Mouse (Mus musculus): ENCODE data around the gene Mrtfb. TPM values are rescaled to one million over a fixed set of nuclear protein-coding genes. Genes with fewer than 3 reads are reported as not detected.
"Not testable (repeated sequence)": the region's sequence is repeated elsewhere in the genome, so short reads cannot be mapped to it uniquely, and the experiment has no call there.

The Mrtfb gene
- polyA plus RNA-seq, 1 experiment from 2014 or later: 19.8 TPM

DNA sequence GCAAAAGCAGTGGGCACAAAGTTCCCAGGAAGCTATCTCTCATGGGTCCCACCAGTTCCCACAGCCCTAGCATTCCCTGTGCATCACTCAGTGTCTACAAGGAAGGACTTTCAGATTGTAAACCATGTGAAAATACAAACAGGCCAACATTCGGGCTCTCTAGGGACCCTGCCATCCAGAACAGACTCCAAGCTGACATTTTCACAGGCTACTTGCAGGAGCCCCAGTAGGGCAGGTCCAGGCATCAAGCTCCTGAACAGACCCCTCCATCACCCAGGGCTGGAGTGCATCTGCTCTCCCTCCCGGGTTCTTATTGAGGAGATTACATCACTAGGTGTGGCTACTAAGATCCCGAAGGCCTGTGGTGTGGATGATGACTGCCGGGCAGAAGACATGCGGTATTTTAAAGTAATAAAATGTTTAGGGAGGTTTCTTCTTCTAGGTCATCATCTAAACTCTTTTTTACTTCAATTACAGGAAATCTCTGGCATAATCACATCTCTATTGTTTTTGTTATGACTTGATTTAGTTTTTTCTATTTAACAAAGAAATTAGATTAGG lies 77.6 kb downstream of the Mrtfb start:
- DNase-seq (ENCODE audit: low spot score): no peak
- no peak for TF ChIP-seq CTCF (IDR thresholded peaks at IDR 0.05; ENCODE audit: low read depth)
- Histone ChIP-seq H3K9me3 (replicated peaks; ENCODE audit: low read length) (no peaks in the 10 kb centered on the region), H3K4me1 (replicated peaks; ENCODE audit: insufficient read depth, low read length) (no peaks in the 10 kb centered on the region), H3K4me3 (replicated peaks; ENCODE audit: low read depth, low read length) (no peak overlapping the region), H3K36me3 (ENCODE audit: insufficient read depth, low read length) (no peaks in the 10 kb centered on the region), H3K9ac (ENCODE audit: low read depth, low read length) (no peak overlapping the region), H3K4me2 (ENCODE audit: low read length) (no peak overlapping the region), H3K27me3 (ENCODE audit: insufficient read depth, low read length) (no peaks in the 10 kb centered on the region), H3K27ac (no peak overlapping the region)
- no peak for ATAC-seq (replicated peaks; ENCODE audit: low FRiP score, low read depth)
- WGBS: 70% methylated on average over 5 of the region's 5 CpGs

DNA sequence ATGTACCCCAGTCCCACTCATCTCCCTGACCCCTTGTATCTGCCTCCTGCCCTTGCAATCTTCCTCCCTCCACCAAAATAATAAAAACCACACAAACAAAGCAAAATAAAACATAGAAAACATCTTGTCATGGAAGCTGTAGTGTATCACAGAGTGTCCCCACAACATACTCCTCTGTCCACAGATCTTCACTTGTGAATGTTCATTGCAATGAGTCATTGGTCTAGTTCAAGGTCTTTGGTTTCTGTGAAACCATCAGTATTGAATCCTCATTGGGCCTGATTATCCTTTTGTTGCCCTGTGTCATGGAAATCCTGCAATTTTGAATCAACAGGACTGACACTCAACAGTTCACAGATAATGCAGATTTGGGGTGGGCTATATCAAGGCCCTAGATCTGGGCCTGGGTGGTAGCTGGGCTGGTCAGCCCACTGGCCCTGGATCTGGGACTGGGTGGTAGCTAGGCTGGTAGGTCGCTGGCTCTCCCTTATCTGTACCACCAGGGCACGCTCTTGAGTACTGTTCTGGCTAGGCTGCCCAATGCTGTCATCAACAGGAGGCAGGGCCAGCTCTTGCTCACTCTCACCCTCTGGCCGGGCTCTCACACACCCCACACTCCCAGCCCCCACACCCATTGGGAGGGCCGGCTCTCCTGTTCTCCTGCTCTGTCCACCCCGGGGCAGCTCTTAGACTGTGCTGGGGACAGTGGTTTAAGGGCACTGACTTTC lies 80.4 kb downstream of the Mrtfb start:
- 82% methylated on average over 5 of the region's 5 CpGs for WGBS

DNA sequence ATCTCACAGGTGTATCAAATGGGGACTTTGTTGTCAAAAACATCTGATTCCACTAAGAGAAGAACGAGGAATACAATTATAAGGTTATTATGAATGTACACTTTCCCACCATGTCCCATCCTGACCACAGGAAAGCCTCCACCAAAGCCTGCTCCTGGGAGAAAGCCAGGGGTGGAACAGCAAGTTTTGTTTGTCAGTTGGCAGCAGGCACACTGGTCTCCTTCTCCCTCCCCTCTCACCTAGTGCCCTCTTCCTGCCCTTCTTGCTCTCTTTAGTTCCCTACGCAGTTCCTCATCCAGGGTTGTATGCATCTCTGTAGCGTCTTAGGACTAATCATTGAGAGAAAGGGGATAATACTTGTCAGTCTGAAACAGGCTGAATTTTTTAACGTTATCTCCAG lies 81.8 kb downstream of the Mrtfb start:
- ATAC-seq (replicated peaks; ENCODE audit: low FRiP score, low read depth) (no peak), DNase-seq (ENCODE audit: low spot score) (no peak)
- Histone ChIP-seq H3K4me2 (ENCODE audit: low read length) (no peak overlapping the region), H3K4me1 (replicated peaks; ENCODE audit: insufficient read depth, low read length) (no peaks in the 10 kb centered on the region), H3K9ac (ENCODE audit: low read depth, low read length) (no peak overlapping the region), H3K27me3 (ENCODE audit: insufficient read depth, low read length) (no peaks in the 10 kb centered on the region), H3K9me3 (replicated peaks; ENCODE audit: low read length) (no peaks in the 10 kb centered on the region), H3K36me3 (ENCODE audit: insufficient read depth, low read length) (no peaks in the 10 kb centered on the region), H3K27ac (no peak overlapping the region), H3K4me3 (replicated peaks; ENCODE audit: low read depth, low read length) (no peak overlapping the region)
- WGBS: 86% methylated on average over 4 of the region's 4 CpGs
- no peak for TF ChIP-seq CTCF (IDR thresholded peaks at IDR 0.05; ENCODE audit: low read depth)

More for the DNA sequence above, 80.4 kb downstream of the Mrtfb start:
- Histone ChIP-seq H3K27me3 (ENCODE audit: insufficient read depth, low read length) (no peaks in the 10 kb centered on the region), H3K4me1 (replicated peaks; ENCODE audit: insufficient read depth, low read length) (no peaks in the 10 kb centered on the region), H3K9ac (ENCODE audit: low read depth, low read length) (no peak overlapping the region), H3K4me3 (replicated peaks; ENCODE audit: low read depth, low read length) (no peak overlapping the region), H3K4me2 (ENCODE audit: low read length) (no peak overlapping the region), H3K36me3 (ENCODE audit: insufficient read depth, low read length) (no peaks in the 10 kb centered on the region), H3K27ac (no peak overlapping the region), H3K9me3 (replicated peaks; ENCODE audit: low read length) (no peaks in the 10 kb centered on the region)
- no peak for DNase-seq (ENCODE audit: low spot score)
- TF ChIP-seq CTCF (IDR thresholded peaks at IDR 0.05; ENCODE audit: low read depth): no peak
- ATAC-seq (replicated peaks; ENCODE audit: low FRiP score, low read depth): peak; percentile 43; the same call in 1 of the 2 replicates

DNA sequence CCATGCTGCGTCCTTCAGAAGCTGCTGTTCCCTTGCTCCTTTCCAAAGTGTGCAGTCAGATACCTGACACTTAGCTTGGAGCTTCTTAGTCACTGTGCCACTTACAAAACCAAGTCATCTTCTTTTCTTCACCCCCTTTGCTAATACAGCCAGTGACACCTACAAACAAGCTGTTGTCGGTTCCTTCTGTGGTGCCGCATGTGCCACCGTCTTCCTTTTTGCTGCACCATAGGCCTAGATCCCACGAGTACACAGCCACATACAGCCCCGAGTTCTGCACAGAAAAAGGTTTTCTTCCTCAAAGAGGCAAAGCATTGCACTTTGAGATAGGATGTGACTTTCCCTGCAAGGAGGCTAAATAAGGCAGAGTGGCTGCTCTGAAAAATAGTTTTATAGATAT lies 83.2 kb downstream of the Mrtfb start:
- WGBS: 86% methylated on average over 6 of the region's 6 CpGs
- H3K27ac ChIP-seq: no peak overlapping the region
- no peak overlapping the region for H3K4me2 ChIP-seq (ENCODE audit: low read length)
- no peak for ATAC-seq (replicated peaks; ENCODE audit: low FRiP score, low read depth)
- H3K4me1 ChIP-seq (replicated peaks; ENCODE audit: insufficient read depth, low read length): no peaks in the 10 kb centered on the region
- no peak overlapping the region for H3K9ac ChIP-seq (ENCODE audit: low read depth, low read length)
- DNase-seq (ENCODE audit: low spot score): no peak
- H3K36me3 ChIP-seq (ENCODE audit: insufficient read depth, low read length): no peaks in the 10 kb centered on the region
- no peaks in the 10 kb centered on the region for H3K27me3 ChIP-seq (ENCODE audit: insufficient read depth, low read length)
- no peak for TF ChIP-seq CTCF (IDR thresholded peaks at IDR 0.05; ENCODE audit: low read depth)
- no peak overlapping the region for H3K4me3 ChIP-seq (replicated peaks; ENCODE audit: low read depth, low read length)
- no peaks in the 10 kb centered on the region for H3K9me3 ChIP-seq (replicated peaks; ENCODE audit: low read length)

DNA sequence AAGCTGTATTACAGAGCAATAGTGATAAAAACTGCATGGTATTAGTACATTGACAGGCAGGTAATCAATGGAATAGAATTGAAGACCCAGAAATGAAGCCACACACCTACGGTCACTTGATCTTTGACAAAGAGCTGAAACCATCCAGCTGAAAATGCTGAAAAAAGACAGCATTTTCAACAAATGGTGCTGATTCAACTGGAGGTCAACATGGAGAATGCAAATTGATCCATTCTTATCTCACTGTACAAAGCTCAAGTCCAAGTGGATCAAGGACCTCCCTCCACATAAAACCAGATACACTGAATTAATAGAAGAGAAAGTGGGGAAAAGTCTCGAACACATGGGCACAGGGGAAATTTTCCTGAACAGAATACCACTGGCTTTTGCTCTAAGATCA lies 89.5 kb downstream of the Mrtfb start:
- not testable (repeated sequence) for H3K9me3 ChIP-seq (replicated peaks; ENCODE audit: low read length); DNase-seq (ENCODE audit: low spot score); H3K4me1 ChIP-seq (replicated peaks; ENCODE audit: insufficient read depth, low read length); ATAC-seq (replicated peaks; ENCODE audit: low FRiP score, low read depth); H3K36me3 ChIP-seq (ENCODE audit: insufficient read depth, low read length); H3K4me2 ChIP-seq (ENCODE audit: low read length); H3K27ac ChIP-seq; H3K9ac ChIP-seq (ENCODE audit: low read depth, low read length); H3K27me3 ChIP-seq (ENCODE audit: insufficient read depth, low read length); H3K4me3 ChIP-seq (replicated peaks; ENCODE audit: low read depth, low read length)
- 92% methylated on average over 2 of the region's 2 CpGs for WGBS

DNA sequence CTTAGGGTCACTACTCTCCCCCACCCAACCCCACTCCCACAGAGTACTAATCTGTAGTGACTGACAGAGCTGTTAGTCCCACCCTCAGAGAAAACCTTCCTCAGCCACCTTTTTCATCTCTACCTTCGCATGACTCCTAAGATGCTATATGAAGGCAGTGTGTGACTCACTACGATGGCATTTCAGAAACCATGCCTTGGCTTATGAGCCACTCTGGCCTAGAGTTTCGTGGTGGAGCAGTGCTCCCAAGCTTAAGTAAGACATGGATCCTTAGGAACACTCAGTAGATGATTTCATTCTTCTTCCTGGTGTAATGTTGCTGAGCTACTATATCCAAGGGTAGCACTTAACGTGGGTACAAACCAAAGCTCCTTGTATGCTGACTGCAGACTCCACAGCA lies 94.4 kb downstream of the Mrtfb start:
- Histone ChIP-seq H3K9ac (ENCODE audit: low read depth, low read length) (no peak overlapping the region), H3K36me3 (ENCODE audit: insufficient read depth, low read length) (no peaks in the 10 kb centered on the region), H3K27me3 (ENCODE audit: insufficient read depth, low read length) (no peaks in the 10 kb centered on the region), H3K27ac (no peak overlapping the region), H3K4me1 (replicated peaks; ENCODE audit: insufficient read depth, low read length) (no peaks in the 10 kb centered on the region), H3K9me3 (replicated peaks; ENCODE audit: low read length) (no peaks in the 10 kb centered on the region), H3K4me2 (ENCODE audit: low read length) (no peak overlapping the region), H3K4me3 (replicated peaks; ENCODE audit: low read depth, low read length) (no peak overlapping the region)
- WGBS: 86% methylated on average over 4 of the region's 4 CpGs
- TF ChIP-seq CTCF (IDR thresholded peaks at IDR 0.05; ENCODE audit: low read depth): no peak
- DNase-seq (ENCODE audit: low spot score) (no peak), ATAC-seq (replicated peaks; ENCODE audit: low FRiP score, low read depth) (no peak)

DNA sequence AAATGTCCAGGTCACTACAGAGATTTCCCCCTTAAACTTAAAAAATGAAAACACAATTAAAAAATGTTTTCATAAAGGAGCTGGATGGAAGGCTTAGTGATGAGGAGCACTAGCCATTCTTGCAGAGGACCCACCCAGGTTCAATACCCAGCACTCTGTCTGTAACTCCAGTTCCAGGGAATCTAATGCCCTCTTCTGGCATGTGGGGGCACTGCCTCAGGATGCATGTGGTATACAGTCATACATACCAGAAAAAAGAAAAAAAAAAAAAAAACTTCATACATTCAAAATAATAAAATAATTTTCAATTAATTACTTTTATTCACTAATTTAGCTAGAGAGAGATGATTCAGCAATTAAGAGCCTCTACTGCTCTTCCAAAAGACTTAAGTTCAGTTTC lies 95.0 kb downstream of the Mrtfb start:
- Histone ChIP-seq H3K36me3 (ENCODE audit: insufficient read depth, low read length) (no peaks in the 10 kb centered on the region), H3K4me3 (replicated peaks; ENCODE audit: low read depth, low read length) (no peak overlapping the region), H3K27me3 (ENCODE audit: insufficient read depth, low read length) (no peaks in the 10 kb centered on the region), H3K4me1 (replicated peaks; ENCODE audit: insufficient read depth, low read length) (no peaks in the 10 kb centered on the region), H3K27ac (no peak overlapping the region), H3K4me2 (ENCODE audit: low read length) (no peak overlapping the region), H3K9me3 (replicated peaks; ENCODE audit: low read length) (no peaks in the 10 kb centered on the region), H3K9ac (ENCODE audit: low read depth, low read length) (no peak overlapping the region)
- no peak for DNase-seq (ENCODE audit: low spot score)
- ATAC-seq (replicated peaks; ENCODE audit: low FRiP score, low read depth): no peak
- peak; percentile 53 for TF ChIP-seq CTCF (IDR thresholded peaks at IDR 0.05; ENCODE audit: low read depth)

All from kidney, postnatal 0 days (tissue).